Mouse (Mus musculus) cerebellum, adult 2 months (tissue): ENCODE results near the gene Eif2b5.

Experiments used
- CTCF ChIP-seq: fragments of 200-500 bp; IDR thresholded peaks from 2 replicates; pipeline ENCODE4 v1.5.1; 2011; ENCODE audit warnings: low read depth, mild to moderate bottlenecking, control low read depth, low read length, moderate library complexity, borderline replicate concordance; ENCODE audit not compliant: insufficient read depth
- POLR2A ChIP-seq: fragments of 200-500 bp; IDR thresholded peaks from 2 replicates; pipeline ENCODE4 v1.6.1; 2011; ENCODE audit warnings: low read length, control low read depth, borderline replicate concordance; ENCODE audit not compliant: insufficient read depth

GRCm38 (mm10) chr16:20537601-20538320 is 39.1 kb downstream of the Eif2b5 start:
- TF ChIP-seq CTCF (no peak), POLR2A (no peak)
